Mouse (Mus musculus): ENCODE results near the gene R3hdm4.

DNA sequence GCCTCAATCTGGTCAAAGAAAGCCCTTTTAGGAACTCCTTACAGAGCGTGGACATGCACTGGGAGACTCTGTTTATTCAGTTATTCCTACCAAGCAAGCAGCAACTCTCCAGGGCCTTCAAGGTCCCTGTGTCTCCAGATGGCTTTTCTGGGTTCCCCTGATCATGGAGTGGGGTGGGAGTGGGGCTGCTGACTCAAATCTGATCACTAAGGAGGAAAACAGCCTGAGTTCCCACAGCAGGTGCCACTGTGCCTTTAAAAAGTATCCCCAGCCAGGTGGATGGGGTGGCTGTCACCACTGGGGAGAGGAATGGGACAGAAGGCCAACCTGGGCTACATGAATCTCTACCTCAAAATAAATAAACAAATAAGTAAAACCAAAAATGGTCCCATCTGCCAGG is 22.0 kb upstream of the R3hdm4 start:
- TF ChIP-seq POLR2A (IDR thresholded peaks at IDR 0.05; ENCODE audit: borderline replicate concordance, low read depth, low read length) (no peak), CTCF (IDR thresholded peaks at IDR 0.05; ENCODE audit: low read depth, low read length) (no peak)

Measured in bone marrow macrophage, adult 2 months (primary cell).